Mouse (Mus musculus): Measurements from ENCODE around the gene Marc1. TPM values are rescaled to one million over a fixed set of nuclear protein-coding genes. Genes with fewer than 3 reads are reported as not detected.
A peak's percentile ranks its signal among the peaks of the same experiment; 100 is the strongest.

Marc1 gene
- polyA plus RNA-seq, 1 experiment: not detected

GRCm38 (mm10) chr1:184748692-184749152 lies 62.4 kb downstream of the Marc1 start:
- Histone ChIP-seq H3K36me3 (ENCODE audit: control insufficient read depth, insufficient read depth) (no peaks in the 10 kb centered on the region), H3K4me2 (ENCODE audit: low read depth) (no peak overlapping the region), H3ac (ENCODE audit: control insufficient read depth, insufficient read length) (no peak overlapping the region), H3K27me3 (ENCODE audit: control insufficient read depth, insufficient read depth, insufficient read length) (no peaks in the 10 kb centered on the region), H3K79me2 (ENCODE audit: control insufficient read depth, insufficient read depth) (no peaks in the 10 kb centered on the region), H3K4me3 (no peak overlapping the region)
- TF ChIP-seq POLR2AphosphoS2 (IDR thresholded peaks at IDR 0.05; ENCODE audit: insufficient read length, low read depth): no peak

GRCm38 (mm10) chr1:184737876-184738479 lies 73.1 kb downstream of the Marc1 start:
- no peaks in the 10 kb centered on the region for H3K79me2 ChIP-seq (ENCODE audit: control insufficient read depth, insufficient read depth)
- H3K27me3 ChIP-seq (ENCODE audit: control insufficient read depth, insufficient read depth, insufficient read length): no peaks in the 10 kb centered on the region
- TF ChIP-seq TCF3 (IDR thresholded peaks at IDR 0.05; ENCODE audit: insufficient read length, low read depth) (no peak), TCF12 (IDR thresholded peaks at IDR 0.05; ENCODE audit: insufficient read depth, poor library complexity, severe bottlenecking) (no peak), SRF (IDR thresholded peaks at IDR 0.05; ENCODE audit: control insufficient read depth, insufficient read length, low read depth) (no peak), MYOD1 (IDR thresholded peaks at IDR 0.05; ENCODE audit: control insufficient read depth in 1 of 3, insufficient read length in 2 of 3, low read depth in 2 of 3) (no peak), MAX (IDR thresholded peaks at IDR 0.05; ENCODE audit: low read depth) (no peak), MYOG (IDR thresholded peaks at IDR 0.05; ENCODE audit: control insufficient read depth in 1 of 3, insufficient read depth in 1 of 3, insufficient read length in 2 of 3, low read depth in 2 of 3) (no peak), POLR2AphosphoS2 (IDR thresholded peaks at IDR 0.05; ENCODE audit: insufficient read length, low read depth) (no peak), POLR2A (IDR thresholded peaks at IDR 0.05; ENCODE audit: insufficient read length, low read depth) (no peak), USF1 (IDR thresholded peaks at IDR 0.05; ENCODE audit: low read depth) (no peak), REST (IDR thresholded peaks at IDR 0.05; ENCODE audit: insufficient read depth, insufficient read length) (no peak), E2F4 (IDR thresholded peaks at IDR 0.05; ENCODE audit: insufficient read depth) (no peak), CEBPB (IDR thresholded peaks at IDR 0.05; ENCODE audit: insufficient read depth, poor library complexity, severe bottlenecking) (no peak)
- H3ac ChIP-seq (ENCODE audit: control insufficient read depth, insufficient read length): no peak overlapping the region
- H3K4me2 ChIP-seq (ENCODE audit: low read depth): peak overlapping the region; percentile 71
- no peak overlapping the region for H3K4me3 ChIP-seq
- no peaks in the 10 kb centered on the region for H3K36me3 ChIP-seq (ENCODE audit: control insufficient read depth, insufficient read depth)

- Histone ChIP-seq H3K4me2 (ENCODE audit: low read depth) (no peak overlapping the region), H3K4me3 (no peak overlapping the region), H3ac (ENCODE audit: control insufficient read depth, insufficient read length) (no peak overlapping the region), H3K79me2 (ENCODE audit: control insufficient read depth, insufficient read depth) (no peaks in the 10 kb centered on the region), H3K36me3 (ENCODE audit: control insufficient read depth, insufficient read depth) (no peaks in the 10 kb centered on the region), H3K27me3 (ENCODE audit: control insufficient read depth, insufficient read depth, insufficient read length) (no peaks in the 10 kb centered on the region)
- no peak for TF ChIP-seq USF1 (IDR thresholded peaks at IDR 0.05; ENCODE audit: low read depth)
- TF ChIP-seq SRF (IDR thresholded peaks at IDR 0.05; ENCODE audit: control insufficient read depth, insufficient read length, low read depth): no peak
- TF ChIP-seq MYOD1 (IDR thresholded peaks at IDR 0.05; ENCODE audit: control insufficient read depth in 1 of 3, insufficient read length in 2 of 3, low read depth in 2 of 3): no peak
Measured at GRCm38 (mm10) chr1:184737228-184737627, 73.9 kb downstream of the Marc1 start.

Other genes with a start within 250 kb of the Marc1 start
- 15.8 TPM for gene Hlx, start 78.7 kb downstream of the Marc1 start, polyA plus RNA-seq (2012; fragmentation: generic; extraction: Trizol)
- gene Marc2, start 35.1 kb upstream of the Marc1 start, polyA plus RNA-seq (2012; fragmentation: generic; extraction: Trizol): 99.6 TPM
- 0.01 TPM for gene C130074G19Rik, start 71.9 kb upstream of the Marc1 start, polyA plus RNA-seq (2012; fragmentation: generic; extraction: Trizol)
- not detected for gene Mark1, start 188.3 kb upstream of the Marc1 start, polyA plus RNA-seq (2012; fragmentation: generic; extraction: Trizol)

Data from myocyte (in vitro differentiated cells).